Mouse (Mus musculus) liver, embryonic 13.5 days (tissue): Measurements from ENCODE around the gene Eif3g. TPM values are rescaled to one million over a fixed set of nuclear protein-coding genes. Genes with fewer than 3 reads are reported as not detected.
A peak's percentile ranks its signal among the peaks of the same experiment; 100 is the strongest.

Experiments used
- ATAC-seq: fragments of 200-750 bp; cut with Nextera tagmentation; 2 replicates; pipeline ENCODE4 v1.8.0; 2017; ENCODE audit warnings: low read depth, mild to moderate bottlenecking, moderate number of reproducible peaks, moderate library complexity
- DNase-seq: peaks from one replicate; pipeline ENCODE4 v3.0.0; 2022
- H3K27ac ChIP-seq: fragments of 300-500 bp; sonication (generic); 2 replicates; pipeline ENCODE4 v1.5.1; 2015; ENCODE audit warnings: moderate library complexity, mild to moderate bottlenecking, inconsistent platforms
- H3K27me3 ChIP-seq: fragments of 300-500 bp; sonication (generic); 2 replicates; pipeline ENCODE4 v1.6.1; 2015; ENCODE audit warnings: mild to moderate bottlenecking, inconsistent platforms
- H3K36me3 ChIP-seq: fragments of 300-500 bp; sonication (generic); 2 replicates; pipeline ENCODE4 v1.6.1; 2015; ENCODE audit warnings: mild to moderate bottlenecking, inconsistent platforms
- H3K4me1 ChIP-seq: fragments of 300-500 bp; sonication (generic); replicated peaks from 2 replicates; pipeline ENCODE4 v1.6.1; 2015; ENCODE audit warnings: inconsistent platforms
- H3K4me2 ChIP-seq: fragments of 300-500 bp; sonication (generic); 2 replicates; pipeline ENCODE4 v1.6.1; 2015; ENCODE audit warnings: inconsistent platforms, mild to moderate bottlenecking, moderate library complexity
- H3K4me3 ChIP-seq: fragments of 300-500 bp; sonication (generic); replicated peaks from 2 replicates; pipeline ENCODE4 v1.5.1; 2015; ENCODE audit warnings: mild to moderate bottlenecking, inconsistent platforms
- H3K9ac ChIP-seq: fragments of 300-500 bp; sonication (generic); 2 replicates; pipeline ENCODE4 v1.6.1; 2015; ENCODE audit warnings: mild to moderate bottlenecking, inconsistent platforms
- H3K9me3 ChIP-seq: fragments of 300-500 bp; sonication (generic); replicated peaks from 2 replicates; pipeline ENCODE4 v1.6.1; 2016; ENCODE audit warnings: inconsistent platforms
- WGBS: fragments of 180-500 bp; shearing (Covaris S2); methylation state at CpG from one replicate; pipeline ENCODE4 v1.1.7; 2015; ENCODE audit not compliant: insufficient replicate concordance; 5-methylcytosine and 5-hydroxymethylcytosine counted together
- polyA plus RNA-seq: library from polyadenylated mRNA; unstranded; fragments of >200 nt; fragmentation: Nextera tagmentation; extraction: Ambion mirVana; gene quantifications from 2 replicates; pipeline ENCODE4 v1.2.1, GENCODE M21; 2015

Gene Eif3g
- polyA plus RNA-seq, 1 experiment from 2014 or later, result 282 TPM

GRCm38 (mm10) chr9:20887704-20888385 is 10.6 kb downstream of the Eif3g start, which contains the start of gene Ppan:
Gene Ppan, plus strand, starts transcription at chr9:20888175.
- Histone ChIP-seq H3K27ac (peak within 1 kb of the TSS; percentile 90), H3K4me3 (peak within 1 kb of the TSS; percentile 95), H3K36me3 (peaks cover 37% of the 10 kb centered on the region), H3K27me3 (no peaks in the 10 kb centered on the region), H3K4me1 (peaks cover 44% of the 10 kb centered on the region), H3K9me3 (no peaks in the 10 kb centered on the region), H3K4me2 (peak within 1 kb of the TSS; percentile 95), H3K9ac (peak within 1 kb of the TSS; percentile 96)
- under 1% methylated on average over 43 of the region's 43 CpGs for WGBS
- DNase-seq (peak; percentile 89), ATAC-seq (peak; percentile 88)

GRCm38 (mm10) chr9:20887191-20887590 is 11.2 kb downstream of the Eif3g start:
- 82% methylated on average over 6 of the region's 6 CpGs for WGBS
- Histone ChIP-seq H3K36me3 (peaks cover 30% of the 10 kb centered on the region), H3K4me3 (peak overlapping the region; percentile 95; the same call in 1 of the 2 replicates), H3K27me3 (no peaks in the 10 kb centered on the region), H3K27ac (peak overlapping the region; percentile 88; the same call in 1 of the 2 replicates), H3K9me3 (no peaks in the 10 kb centered on the region), H3K4me1 (peaks cover 43% of the 10 kb centered on the region), H3K4me2 (peak overlapping the region; percentile 95), H3K9ac (peak overlapping the region; percentile 96; the same call in 1 of the 2 replicates)
- DNase-seq (no peak), ATAC-seq (no peak)

- Histone ChIP-seq H3K4me2 (no peak overlapping the region), H3K9me3 (no peaks in the 10 kb centered on the region), H3K4me1 (peaks cover 37% of the 10 kb centered on the region), H3K4me3 (no peak overlapping the region), H3K27me3 (no peaks in the 10 kb centered on the region), H3K9ac (no peak overlapping the region), H3K36me3 (peaks cover 24% of the 10 kb centered on the region), H3K27ac (no peak overlapping the region)
- WGBS, result 87% methylated on average over 2 of the region's 2 CpGs
- no peak for DNase-seq
- no peak for ATAC-seq
These were observed 11.9 kb downstream of the Eif3g start for GRCm38 (mm10) chr9:20886563-20886962.

GRCm38 (mm10) chr9:20879097-20879792 is 19.2 kb downstream of the Eif3g start, which contains the start of gene Angptl6:
Gene Angptl6, minus strand, starts transcription at chr9:20879727.
- H3K9me3 ChIP-seq, result no peaks in the 10 kb centered on the region

GRCm38 (mm10) chr9:20878710-20879065 is 19.7 kb downstream of the Eif3g start:
- peaks cover 29% of the 10 kb centered on the region for H3K4me1 ChIP-seq
- peaks cover 2% of the 10 kb centered on the region for H3K36me3 ChIP-seq
- ATAC-seq (no peak), DNase-seq (no peak)
- H3K27me3 ChIP-seq, result no peaks in the 10 kb centered on the region
- peak overlapping the region; percentile 88 for H3K4me2 ChIP-seq
- H3K9ac ChIP-seq, result peak overlapping the region; percentile 80
- peak overlapping the region; percentile 90 for H3K27ac ChIP-seq
- H3K4me3 ChIP-seq, result peak overlapping the region; percentile 60
- 19% methylated on average over 10 of the region's 10 CpGs for WGBS
- no peaks in the 10 kb centered on the region for H3K9me3 ChIP-seq

More at GRCm38 (mm10) chr9:20879097-20879792, 19.2 kb downstream of the Eif3g start, which contains the start of gene Angptl6:
- DNase-seq (no peak), ATAC-seq (no peak)
- 79% methylated on average over 13 of the region's 13 CpGs for WGBS
- Histone ChIP-seq H3K4me3 (peak within 1 kb of the TSS; percentile 60), H3K4me2 (peak within 1 kb of the TSS; percentile 88), H3K9ac (peak within 1 kb of the TSS; percentile 80), H3K27me3 (no peaks in the 10 kb centered on the region), H3K27ac (peak within 1 kb of the TSS; percentile 90), H3K4me1 (peaks cover 29% of the 10 kb centered on the region), H3K36me3 (no peaks in the 10 kb centered on the region)

GRCm38 (mm10) chr9:20878041-20878709 is 20.2 kb downstream of the Eif3g start:
- WGBS, result under 1% methylated on average over 69 of the region's 69 CpGs
- peak overlapping the region; percentile 80 for H3K9ac ChIP-seq

GRCm38 (mm10) chr9:20877118-20878040 is 21.0 kb downstream of the Eif3g start:
- Histone ChIP-seq H3K4me3 (peak overlapping the region; percentile 60), H3K9me3 (no peaks in the 10 kb centered on the region), H3K36me3 (peaks cover 5% of the 10 kb centered on the region), H3K9ac (peak overlapping the region; percentile 63), H3K27ac (peak overlapping the region; percentile 90), H3K4me2 (peak overlapping the region; percentile 88), H3K27me3 (no peaks in the 10 kb centered on the region), H3K4me1 (peaks cover 29% of the 10 kb centered on the region)
- no peak for ATAC-seq
- 30% methylated on average over 14 of the region's 14 CpGs for WGBS
- no peak for DNase-seq

More at GRCm38 (mm10) chr9:20878041-20878709, 20.2 kb downstream of the Eif3g start:
- H3K4me2 ChIP-seq, result peak overlapping the region; percentile 88
- DNase-seq, result peak; percentile 99
- no peaks in the 10 kb centered on the region for H3K27me3 ChIP-seq
- H3K4me3 ChIP-seq, result peak overlapping the region; percentile 60
- H3K9me3 ChIP-seq, result no peaks in the 10 kb centered on the region
- H3K4me1 ChIP-seq, result peaks cover 29% of the 10 kb centered on the region
- ATAC-seq, result peak; percentile 94
- peaks cover 5% of the 10 kb centered on the region for H3K36me3 ChIP-seq
- H3K27ac ChIP-seq, result peak overlapping the region; percentile 90

- no peak overlapping the region for H3K4me3 ChIP-seq
- no peak for DNase-seq
- H3K4me2 ChIP-seq, result no peak overlapping the region
- no peak overlapping the region for H3K9ac ChIP-seq
- no peaks in the 10 kb centered on the region for H3K9me3 ChIP-seq
- ATAC-seq, result no peak
- peaks cover 5% of the 10 kb centered on the region for H3K36me3 ChIP-seq
- H3K27ac ChIP-seq, result no peak overlapping the region
- WGBS, result 60% methylated on average over 8 of the region's 9 CpGs
- H3K4me1 ChIP-seq, result peaks cover 29% of the 10 kb centered on the region
- no peaks in the 10 kb centered on the region for H3K27me3 ChIP-seq
These were observed 21.9 kb downstream of the Eif3g start for GRCm38 (mm10) chr9:20876318-20877117.

- no peak overlapping the region for H3K9ac ChIP-seq
- no peak for ATAC-seq
- no peak for DNase-seq
- H3K27ac ChIP-seq, result no peak overlapping the region
- no peaks in the 10 kb centered on the region for H3K9me3 ChIP-seq
- H3K36me3 ChIP-seq, result peaks cover 5% of the 10 kb centered on the region
- H3K4me3 ChIP-seq, result no peak overlapping the region
- H3K27me3 ChIP-seq, result no peaks in the 10 kb centered on the region
- H3K4me1 ChIP-seq, result peaks cover 29% of the 10 kb centered on the region
- 70% methylated on average over 23 of the region's 23 CpGs for WGBS
- H3K4me2 ChIP-seq, result no peak overlapping the region
These were observed 23.2 kb downstream of the Eif3g start for GRCm38 (mm10) chr9:20875021-20875790.
